Mouse (Mus musculus) myocyte (in vitro differentiated cells): ENCODE measurements around the gene E2f4. TPM values are rescaled to one million over a fixed set of nuclear protein-coding genes. Genes with fewer than 3 reads are reported as not detected.
A peak's percentile ranks its signal among the peaks of the same experiment; 100 is the strongest.

Experiments
- H3K27me3 ChIP-seq: one replicate; pipeline ENCODE4 v1.6.1; 2011; ENCODE audit not compliant: control insufficient read depth, insufficient read depth, insufficient read length
- H3K36me3 ChIP-seq: one replicate; pipeline ENCODE4 v1.6.1; 2011; ENCODE audit not compliant: control insufficient read depth, insufficient read depth
- H3K4me2 ChIP-seq: one replicate; pipeline ENCODE4 v1.6.1; 2011; ENCODE audit warnings: low read depth, control low read depth
- H3K4me3 ChIP-seq: one replicate; pipeline ENCODE4 v1.5.1; 2011; ENCODE audit warnings: mild to moderate bottlenecking, control low read depth, moderate library complexity
- H3K79me2 ChIP-seq: one replicate; pipeline ENCODE4 v1.6.1; 2011; ENCODE audit not compliant: control insufficient read depth, insufficient read depth
- H3ac ChIP-seq: one replicate; pipeline ENCODE4 v1.6.1; 2011; ENCODE audit not compliant: control insufficient read depth, insufficient read length
- CEBPB ChIP-seq: IDR thresholded peaks from 2 replicates; pipeline ENCODE4 v1.6.1; 2011; ENCODE audit warnings: mild to moderate bottlenecking, moderate library complexity; ENCODE audit not compliant: poor library complexity, insufficient read depth, severe bottlenecking
- E2F4 ChIP-seq: IDR thresholded peaks from one replicate; pipeline ENCODE4 v1.6.1; 2011; ENCODE audit warnings: mild to moderate bottlenecking, control low read depth, moderate library complexity; ENCODE audit not compliant: insufficient read depth
- MAX ChIP-seq: IDR thresholded peaks from one replicate; pipeline ENCODE4 v1.6.1; 2011; ENCODE audit warnings: low read depth, mild to moderate bottlenecking, control low read depth
- MYOD1 ChIP-seq, 3 experiments: IDR thresholded peaks; one replicate each; pipeline ENCODE4 v1.6.1; 2011; ENCODE audit warnings: control low read depth in 2 of 3, low read depth in 2 of 3, mild to moderate bottlenecking in 2 of 3, moderate library complexity in 1 of 3; ENCODE audit not compliant: insufficient read length in 2 of 3, control insufficient read depth in 1 of 3
- MYOG ChIP-seq, 3 experiments: IDR thresholded peaks; one replicate each; pipeline ENCODE4 v1.6.1; 2011; ENCODE audit warnings: control low read depth in 2 of 3, low read depth in 2 of 3, mild to moderate bottlenecking in 2 of 3; ENCODE audit not compliant: insufficient read length in 2 of 3, control insufficient read depth in 1 of 3, insufficient read depth in 1 of 3
- POLR2A ChIP-seq: IDR thresholded peaks from one replicate; pipeline ENCODE4 v1.6.1; 2011; ENCODE audit warnings: low read depth, mild to moderate bottlenecking, control low read depth, moderate library complexity; ENCODE audit not compliant: insufficient read length
- POLR2AphosphoS2 ChIP-seq: IDR thresholded peaks from one replicate; pipeline ENCODE4 v1.6.1; 2011; ENCODE audit warnings: low read depth, control low read depth; ENCODE audit not compliant: insufficient read length
- REST ChIP-seq: IDR thresholded peaks from one replicate; pipeline ENCODE4 v1.6.1; 2011; ENCODE audit warnings: mild to moderate bottlenecking, control low read depth, moderate library complexity; ENCODE audit not compliant: insufficient read depth, insufficient read length
- SRF ChIP-seq: IDR thresholded peaks from one replicate; pipeline ENCODE4 v1.6.1; 2011; ENCODE audit warnings: low read depth; ENCODE audit not compliant: control insufficient read depth, insufficient read length
- TCF12 ChIP-seq: IDR thresholded peaks from one replicate; pipeline ENCODE4 v1.6.1; 2011; ENCODE audit warnings: mild to moderate bottlenecking, control low read depth; ENCODE audit not compliant: poor library complexity, insufficient read depth, severe bottlenecking
- TCF3 ChIP-seq: IDR thresholded peaks from one replicate; pipeline ENCODE4 v1.6.1; 2011; ENCODE audit warnings: low read depth, control low read depth; ENCODE audit not compliant: insufficient read length
- USF1 ChIP-seq: IDR thresholded peaks from one replicate; pipeline ENCODE4 v1.6.1; 2011; ENCODE audit warnings: low read depth, mild to moderate bottlenecking, control low read depth, moderate library complexity
- polyA plus RNA-seq: library from polyadenylated mRNA; unstranded; fragments of >200 nt; fragmentation: generic; extraction: Trizol; gene quantifications from one replicate; pipeline ENCODE4 v1.2.1, GENCODE M21; 2012; ENCODE audit warnings: missing spikeins

The E2f4 gene
- polyA plus RNA-seq, 1 experiment, result 59.7 TPM

GRCm38 (mm10) chr8:105305211-105306145 is 8.0 kb downstream of the E2f4 start, which contains the start of gene Elmo3:
TSS of gene Elmo3 (plus strand) at chr8:105305601.
- Histone ChIP-seq H3ac (no peak within 1 kb of the TSS), H3K4me2 (peak within 1 kb of the TSS; percentile 24), H3K27me3 (no peaks in the 10 kb centered on the region), H3K36me3 (peaks cover 45% of the 10 kb centered on the region), H3K4me3 (no peak within 1 kb of the TSS), H3K79me2 (peaks cover 5% of the 10 kb centered on the region)
- TF ChIP-seq MYOD1 (IDR thresholded peaks at IDR 0.05; ENCODE audit: control insufficient read depth in 1 of 3, insufficient read length in 2 of 3, low read depth in 2 of 3) (no peak), E2F4 (no peak), POLR2A (peak; percentile 60), POLR2AphosphoS2 (peak; percentile 91)

- TF ChIP-seq REST (no peak), POLR2AphosphoS2 (peak; percentile 20)
- no peaks in the 10 kb centered on the region for H3K27me3 ChIP-seq
- no peak overlapping the region for H3K4me2 ChIP-seq
- no peaks in the 10 kb centered on the region for H3K79me2 ChIP-seq
- H3ac ChIP-seq, result no peak overlapping the region
- H3K4me3 ChIP-seq, result no peak overlapping the region
- H3K36me3 ChIP-seq, result peaks cover 41% of the 10 kb centered on the region
Observed at GRCm38 (mm10) chr8:105306146-105306691, 8.8 kb downstream of the E2f4 start.

- H3K4me2 ChIP-seq, result no peak overlapping the region
- no peak overlapping the region for H3K4me3 ChIP-seq
- peak; percentile 20 for TF ChIP-seq POLR2AphosphoS2
- no peak for TF ChIP-seq MAX
- no peak overlapping the region for H3ac ChIP-seq
- H3K36me3 ChIP-seq, result peaks cover 33% of the 10 kb centered on the region
- H3K27me3 ChIP-seq, result no peaks in the 10 kb centered on the region
- no peaks in the 10 kb centered on the region for H3K79me2 ChIP-seq
Observed at GRCm38 (mm10) chr8:105307670-105308069, 10.2 kb downstream of the E2f4 start.

GRCm38 (mm10) chr8:105308428-105308827 is 11.0 kb downstream of the E2f4 start:
- no peaks in the 10 kb centered on the region for H3K79me2 ChIP-seq
- no peaks in the 10 kb centered on the region for H3K27me3 ChIP-seq
- H3K4me3 ChIP-seq, result no peak overlapping the region
- H3K4me2 ChIP-seq, result no peak overlapping the region
- peaks cover 26% of the 10 kb centered on the region for H3K36me3 ChIP-seq
- TF ChIP-seq POLR2A (no peak), TCF12 (no peak), SRF (no peak), MAX (no peak), CEBPB (no peak), REST (no peak), TCF3 (no peak), MYOG (IDR thresholded peaks at IDR 0.05; ENCODE audit: control insufficient read depth in 1 of 3, insufficient read depth in 1 of 3, insufficient read length in 2 of 3, low read depth in 2 of 3) (no peak), POLR2AphosphoS2 (no peak), MYOD1 (IDR thresholded peaks at IDR 0.05; ENCODE audit: control insufficient read depth in 1 of 3, insufficient read length in 2 of 3, low read depth in 2 of 3) (no peak)
- no peak overlapping the region for H3ac ChIP-seq

GRCm38 (mm10) chr8:105309142-105309847 is 11.8 kb downstream of the E2f4 start:
- no peaks in the 10 kb centered on the region for H3K79me2 ChIP-seq
- H3ac ChIP-seq, result no peak overlapping the region
- TF ChIP-seq USF1, result no peak
- TF ChIP-seq POLR2AphosphoS2, result no peak
- TF ChIP-seq TCF3, result no peak
- H3K27me3 ChIP-seq, result no peaks in the 10 kb centered on the region
- H3K36me3 ChIP-seq, result peaks cover 26% of the 10 kb centered on the region
- H3K4me3 ChIP-seq, result no peak overlapping the region
- H3K4me2 ChIP-seq, result no peak overlapping the region
